Mouse (Mus musculus) CH12.LX (cell line): ENCODE results near the gene Tpk1. TPM values are rescaled to one million over a fixed set of nuclear protein-coding genes. Genes with fewer than 3 reads are reported as not detected.

Experiments
- DNase-seq: peaks from one replicate; pipeline ENCODE4 v3.0.0-alpha.2; 2013; ENCODE audit errors: extremely low read depth
- H3K27ac ChIP-seq: 2 replicates; pipeline ENCODE4 v1.5.1; 2012; ENCODE audit warnings: low read depth, mild to moderate bottlenecking, control low read depth, moderate library complexity; ENCODE audit not compliant: insufficient read depth
- H3K27me3 ChIP-seq: replicated peaks from 2 replicates; pipeline ENCODE3; 2012; ENCODE audit warnings: inconsistent platforms
- H3K36me3 ChIP-seq, 2 experiments: replicated peaks in 1 of 2; 2 replicates each; pipeline versions ENCODE3 to v1.6.1; 2012; ENCODE audit warnings: inconsistent platforms in 1 of 2, low read length in 1 of 2, mild to moderate bottlenecking in 1 of 2, mixed read lengths in 1 of 2, moderate library complexity in 1 of 2; ENCODE audit not compliant: control insufficient read depth in 1 of 2, insufficient read depth in 1 of 2
- H3K4me1 ChIP-seq, 2 experiments: 2 replicates each; pipeline ENCODE4 v1.6.1; 2012; ENCODE audit warnings: inconsistent platforms in 1 of 2, moderate library complexity in 1 of 2; ENCODE audit not compliant: insufficient read depth in 2 of 2, control insufficient read depth in 1 of 2
- H3K4me2 ChIP-seq: 2 replicates; pipeline ENCODE4 v1.6.1; 2012; ENCODE audit warnings: low read depth, mild to moderate bottlenecking, control low read depth; ENCODE audit not compliant: poor library complexity, insufficient read depth, severe bottlenecking
- H3K4me3 ChIP-seq, 3 experiments: fragments of 150-350 bp in 1 of 3; sonication (generic) in 1 of 3; replicated peaks in 1 of 3; 2 replicates each; pipeline versions ENCODE3 to v1.5.1; 2011 to 2012; ENCODE audit warnings: low read depth in 2 of 3, low read length in 2 of 3, mild to moderate bottlenecking in 2 of 3, moderate library complexity in 2 of 3, control low read depth in 1 of 3, improper control_type of control experiment in 1 of 3, inconsistent platforms in 1 of 3, mixed read lengths in 1 of 3; ENCODE audit not compliant: poor library complexity in 1 of 3
- H3K79me2 ChIP-seq: replicated peaks from 2 replicates; pipeline ENCODE4 v1.6.1; 2012; ENCODE audit warnings: mild to moderate bottlenecking, moderate library complexity; ENCODE audit not compliant: control insufficient read depth, poor library complexity, insufficient read depth, severe bottlenecking; ENCODE audit errors: extremely low read depth
- H3K9ac ChIP-seq: 2 replicates; pipeline ENCODE4 v1.6.1; 2012; ENCODE audit warnings: low read depth, mild to moderate bottlenecking, control low read depth, moderate library complexity; ENCODE audit not compliant: insufficient read depth
- H3K9me3 ChIP-seq: replicated peaks from 2 replicates; pipeline ENCODE3; 2012; ENCODE audit warnings: low read length, inconsistent platforms, mixed read lengths
- CHD2 ChIP-seq: IDR thresholded peaks from 2 replicates; pipeline ENCODE4 v1.6.1; 2011; ENCODE audit warnings: low read length, improper control_type of control experiment
- ELF1 ChIP-seq: IDR thresholded peaks from 2 replicates; pipeline ENCODE4 v1.6.1; 2014; ENCODE audit warnings: low read depth, mild to moderate bottlenecking, inconsistent platforms, low read length, improper control_type of control experiment
- EP300 ChIP-seq: IDR thresholded peaks from 2 replicates; pipeline ENCODE4 v1.6.1; 2011; ENCODE audit warnings: low read length, improper control_type of control experiment
- HCFC1 ChIP-seq: IDR thresholded peaks from 2 replicates; pipeline ENCODE4 v1.6.1; 2012; ENCODE audit warnings: low read depth, mild to moderate bottlenecking, inconsistent platforms, low read length, improper control_type of control experiment
- IRF4 ChIP-seq: IDR thresholded peaks from 2 replicates; pipeline ENCODE4 v1.6.1; 2014; ENCODE audit warnings: low read depth, mild to moderate bottlenecking, inconsistent platforms, low read length, improper control_type of control experiment
- MAX ChIP-seq: IDR thresholded peaks from 2 replicates; pipeline ENCODE4 v1.6.1; 2011; ENCODE audit warnings: low read length, improper control_type of control experiment
- MAZ ChIP-seq: IDR thresholded peaks from 2 replicates; pipeline ENCODE4 v1.6.1; 2012; ENCODE audit warnings: low read depth, mild to moderate bottlenecking, inconsistent platforms, low read length, improper control_type of control experiment, moderate library complexity
- MXI1 ChIP-seq: IDR thresholded peaks from 2 replicates; pipeline ENCODE4 v1.6.1; 2011; ENCODE audit warnings: mild to moderate bottlenecking, low read depth, low read length, improper control_type of control experiment
- PAX5 ChIP-seq: IDR thresholded peaks from 2 replicates; pipeline ENCODE4 v1.6.1; 2012; ENCODE audit warnings: low read length, inconsistent platforms, mixed read lengths
- POLR2AphosphoS2 ChIP-seq: IDR thresholded peaks from 2 replicates; pipeline ENCODE4 v1.6.1; 2011; ENCODE audit warnings: low read depth, low read length, improper control_type of control experiment
- RAD21 ChIP-seq: IDR thresholded peaks from 2 replicates; pipeline ENCODE4 v1.6.1; 2011; ENCODE audit warnings: low read depth, mild to moderate bottlenecking, low read length, improper control_type of control experiment, moderate library complexity
- SMC3 ChIP-seq: IDR thresholded peaks from 2 replicates; pipeline ENCODE4 v1.6.1; 2011; ENCODE audit warnings: low read depth, low read length, improper control_type of control experiment
- TBP ChIP-seq: conservative IDR thresholded peaks from 2 replicates; pipeline ENCODE4 v1.6.1; 2011; ENCODE audit warnings: low read depth, low read length, improper control_type of control experiment
- UBTF ChIP-seq: IDR thresholded peaks from 2 replicates; pipeline ENCODE4 v1.6.1; 2012; ENCODE audit warnings: low read depth, mild to moderate bottlenecking, inconsistent platforms, low read length, improper control_type of control experiment, moderate library complexity
- USF1 ChIP-seq: IDR thresholded peaks from 2 replicates; pipeline ENCODE4 v1.6.1; 2014; ENCODE audit warnings: low read depth, mild to moderate bottlenecking, inconsistent platforms, low read length, improper control_type of control experiment
- ZKSCAN1 ChIP-seq: IDR thresholded peaks from 2 replicates; pipeline ENCODE4 v1.6.1; 2012; ENCODE audit warnings: low read depth, inconsistent platforms, low read length, improper control_type of control experiment, borderline replicate concordance
- ZMIZ1 ChIP-seq: IDR thresholded peaks from 2 replicates; pipeline ENCODE4 v1.6.1; 2012; ENCODE audit warnings: low read depth, mild to moderate bottlenecking, inconsistent platforms, low read length, improper control_type of control experiment
- ZNF384 ChIP-seq: IDR thresholded peaks from 2 replicates; pipeline ENCODE4 v1.6.1; 2012; ENCODE audit warnings: low read depth, low read length, improper control_type of control experiment, inconsistent platforms
- dilution Hi-C: fragments of 300-500 bp; cut with MboI; formaldehyde crosslinking; loops from 2 replicates; pipeline ENCODE4 v1.14.3; 2020; ENCODE audit warnings: low sequenced_read_pairs; ENCODE audit not compliant: extremely low pct_unique_long_range_greater_than_20kb, extremely low pct_ligation_motif_present
- in situ Hi-C: fragments of 300-500 bp; cut with MboI; formaldehyde crosslinking; loops from 3 replicates; pipeline ENCODE4 v1.14.3; 2019; ENCODE audit warnings: low sequenced_read_pairs, low pct_ligation_motif_present, low pct_unique_long_range_greater_than_20kb, mixed read lengths
- polyA plus RNA-seq: library from polyadenylated mRNA; unstranded; fragments of >175 nt; gene quantifications from 2 replicates; pipeline ENCODE4 v1.2.1, GENCODE M21; 2012; ENCODE audit warnings: low read depth; ENCODE audit not compliant: insufficient read length
- total RNA-seq, 2 experiments: library from RNA; depleted of rRNA; stranded (reverse); fragments of 300-350 nt in 1 of 2; fragments of >200 nt in 1 of 2; gene quantifications; 2 replicates each; pipeline ENCODE4 v1.2.3; 2012 to 2014

Gene Tpk1
- total and polyA plus RNA-seq, 3 experiments, result 3.9 to 6.3 (median 4.8) TPM

DNA sequence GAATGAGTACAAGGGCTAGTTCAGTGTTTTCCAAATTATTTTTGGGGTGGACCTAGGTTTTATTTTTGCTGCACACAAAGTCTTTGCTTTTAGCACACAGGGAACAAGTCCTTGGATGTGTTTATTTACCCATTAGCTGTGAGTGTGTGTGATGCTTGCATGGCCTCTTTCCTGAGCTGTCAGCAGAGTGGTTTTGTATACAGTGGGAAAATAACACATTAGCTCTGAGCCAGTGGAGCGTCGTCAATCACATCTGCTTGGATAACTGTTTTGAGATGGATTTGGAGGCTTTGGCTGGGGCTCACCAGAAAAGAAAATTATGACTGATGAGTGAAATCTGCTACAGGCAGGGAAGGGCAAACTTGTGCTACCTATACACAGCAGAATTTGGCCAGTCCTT, 323.7 kb downstream of the Tpk1 start:
- TF ChIP-seq ZNF384 (no peak), UBTF (no peak), MAX (no peak), TBP (no peak), POLR2AphosphoS2 (no peak), CHD2 (no peak), ZKSCAN1 (no peak), SMC3 (no peak), RAD21 (no peak), EP300 (no peak), IRF4 (no peak), USF1 (no peak), ZMIZ1 (no peak)
- Histone ChIP-seq H3K36me3 (peaks cover 0 to 6% of the 10 kb centered on the region in 2 experiments), H3K9me3 (no peaks in the 10 kb centered on the region), H3K4me2 (no peak overlapping the region), H3K27ac (no peak overlapping the region), H3K4me1 (no peaks in the 10 kb centered on the region), H3K9ac (no peak overlapping the region), H3K4me3 (no peak overlapping the region), H3K27me3 (no peaks in the 10 kb centered on the region), H3K79me2 (no peaks in the 10 kb centered on the region)
- DNase-seq, result no peak
- dilution Hi-C loops (no loop called here), in situ Hi-C loops (no loop called here)

DNA sequence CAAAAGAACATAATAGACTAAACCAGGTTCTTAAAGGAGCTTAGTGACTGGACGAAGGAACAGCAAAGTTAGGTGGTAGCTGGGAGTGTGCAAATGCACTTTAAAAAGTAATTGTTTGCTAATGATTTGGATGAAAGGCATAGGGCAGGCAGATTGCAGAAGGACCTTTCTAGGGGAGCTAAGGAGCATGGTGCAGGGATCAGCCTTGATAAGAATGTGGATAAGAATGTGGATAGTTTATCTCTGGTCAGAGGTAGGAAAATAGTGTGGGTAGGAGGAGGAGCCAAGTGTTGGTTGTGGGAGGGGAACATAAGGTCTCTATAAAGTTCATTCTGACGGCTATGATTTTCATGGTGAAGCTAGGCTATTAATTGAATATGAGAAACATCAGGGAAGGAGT, 327.3 kb downstream of the Tpk1 start:
- Histone ChIP-seq H3K27ac (no peak overlapping the region), H3K9me3 (no peaks in the 10 kb centered on the region), H3K4me2 (no peak overlapping the region), H3K27me3 (no peaks in the 10 kb centered on the region), H3K79me2 (no peaks in the 10 kb centered on the region), H3K4me3 (no peak overlapping the region), H3K4me1 (no peaks in the 10 kb centered on the region), H3K9ac (no peak overlapping the region), H3K36me3 (no peaks in the 10 kb centered on the region)
- in situ Hi-C loops (no loop called here), dilution Hi-C loops (no loop called here)
- TF ChIP-seq ELF1 (no peak), HCFC1 (no peak), MAZ (no peak), EP300 (no peak), PAX5 (no peak), MXI1 (no peak)
- DNase-seq, result no peak
